Mouse (Mus musculus) adrenal gland, postnatal 25 days (tissue): Measurements from ENCODE around the gene Zfp598. TPM values are rescaled to one million over a fixed set of nuclear protein-coding genes. Genes with fewer than 3 reads are reported as not detected.
"Not testable (repeated sequence)": the region's sequence is repeated elsewhere in the genome, so short reads cannot be mapped to it uniquely, and the experiment has no call there.

Source experiments
- DNase-seq: peaks from one replicate; pipeline ENCODE4 v3.0.0; 2021; ENCODE audit warnings: mixed read lengths
- total RNA-seq: library from RNA; stranded (reverse); gene quantifications from 2 replicates; pipeline ENCODE4 v1.2.3, GENCODE M21; 2021

Zfp598 gene
- total RNA-seq, 1 experiment from 2014 or later, result 54.7 TPM

GRCm38 (mm10) chr17:24646381-24646780 lies 23.1 kb upstream of the Zfp598 start:
- DNase-seq, result no peak

GRCm38 (mm10) chr17:24647493-24647892 lies 22.0 kb upstream of the Zfp598 start:
- DNase-seq, result no peak

- no peak for DNase-seq
These were observed 20.6 kb upstream of the Zfp598 start for GRCm38 (mm10) chr17:24648731-24649377.

- peak; percentile 53 for DNase-seq
These were observed 19.9 kb upstream of the Zfp598 start for GRCm38 (mm10) chr17:24649581-24650069.

GRCm38 (mm10) chr17:24650070-24650616 lies 19.3 kb upstream of the Zfp598 start, which contains the start of gene Slc9a3r2:
Gene Slc9a3r2 (minus strand): TSS chr17:24650327.
- DNase-seq, result peak; percentile 76

- DNase-seq, result no peak
These were observed 18.7 kb upstream of the Zfp598 start for GRCm38 (mm10) chr17:24650766-24651165.

GRCm38 (mm10) chr17:24651835-24652234 lies 17.7 kb upstream of the Zfp598 start:
- no peak for DNase-seq

- peak; percentile 79 for DNase-seq
These were observed 15.3 kb upstream of the Zfp598 start for GRCm38 (mm10) chr17:24653967-24654710.

GRCm38 (mm10) chr17:24654969-24655368 lies 14.5 kb upstream of the Zfp598 start:
- DNase-seq, result no peak

GRCm38 (mm10) chr17:24658017-24658758 lies 11.3 kb upstream of the Zfp598 start, which contains the start of gene Npw:
Gene Npw (minus strand): TSS chr17:24658457.
- DNase-seq, result no peak

GRCm38 (mm10) chr17:24667011-24667410 lies 2.5 kb upstream of the Zfp598 start:
- DNase-seq, result not testable (repeated sequence)

GRCm38 (mm10) chr17:24667416-24667815 lies 2.1 kb upstream of the Zfp598 start:
- peak; percentile 45 for DNase-seq

- not testable (repeated sequence) for DNase-seq
These were observed 308 bp upstream of the Zfp598 start for GRCm38 (mm10) chr17:24669214-24669544.

- DNase-seq, result no peak
These were observed 858 bp downstream of the Zfp598 start for GRCm38 (mm10) chr17:24670246-24670844.

- no peak for DNase-seq
These were observed 1.9 kb downstream of the Zfp598 start for GRCm38 (mm10) chr17:24671346-24671745.

- peak; percentile 60 for DNase-seq
These were observed 2.7 kb downstream of the Zfp598 start for GRCm38 (mm10) chr17:24672141-24672540.

- no peak for DNase-seq
These were observed 4.8 kb downstream of the Zfp598 start for GRCm38 (mm10) chr17:24674277-24674676.

- peak; percentile 41 for DNase-seq
These were observed 6.7 kb downstream of the Zfp598 start for GRCm38 (mm10) chr17:24676187-24676586.

- no peak for DNase-seq
These were observed 7.4 kb downstream of the Zfp598 start for GRCm38 (mm10) chr17:24676877-24677276.

GRCm38 (mm10) chr17:24677500-24678080 lies 8.1 kb downstream of the Zfp598 start:
- no peak for DNase-seq

- DNase-seq, result peak; percentile 39
These were observed 17.0 kb downstream of the Zfp598 start for GRCm38 (mm10) chr17:24686514-24686913.

GRCm38 (mm10) chr17:24687146-24687595 lies 17.7 kb downstream of the Zfp598 start:
- DNase-seq, result peak; percentile 70
